Mouse (Mus musculus): ENCODE results near the gene Dph2. TPM values are rescaled to one million over a fixed set of nuclear protein-coding genes. Genes with fewer than 3 reads are reported as not detected.

The Dph2 gene
- polyA plus RNA-seq, 1 experiment from 2014 or later, result 10.6 TPM

- ATAC-seq (ENCODE audit: insufficient number of reproducible peaks, insufficient read depth, low FRiP score, low read depth), result peak; percentile 19; the same call in 1 of the 2 replicates
Observed at GRCm38 (mm10) chr4:117872471-117872886, 19.4 kb downstream of the Dph2 start, which contains the start of gene Ccdc24. Gene Ccdc24, minus strand, starts transcription at chr4:117872557.

DNA sequence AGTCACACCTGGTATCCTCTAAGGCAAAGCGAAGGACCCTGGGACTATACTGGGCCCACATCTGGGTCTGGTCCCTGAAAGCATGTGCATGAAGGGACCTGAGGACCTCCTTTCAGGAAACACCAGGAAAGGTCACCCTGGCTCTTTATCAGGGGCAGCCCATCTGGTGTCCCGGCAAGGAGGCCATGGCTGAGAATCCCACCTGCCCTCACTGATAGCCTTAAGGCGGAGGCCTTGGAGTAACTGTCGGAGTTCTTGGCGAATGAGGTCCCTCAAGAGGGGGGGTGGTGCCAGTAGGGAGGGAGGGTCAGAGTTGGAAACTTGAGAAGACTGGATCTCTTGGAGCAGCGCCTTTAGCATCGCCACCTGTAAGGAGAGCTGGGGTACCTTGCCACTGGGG is 20.0 kb downstream of the Dph2 start:
- H3K4me1 ChIP-seq (ENCODE audit: control insufficient read depth in 2 of 2, insufficient read depth in 2 of 2, low read length in 2 of 2), result peaks cover 9 to 14% of the 10 kb centered on the region in 2 experiments
- ATAC-seq (ENCODE audit: insufficient number of reproducible peaks, insufficient read depth, low FRiP score, low read depth), result no peak
- H3K27me3 ChIP-seq (ENCODE audit: control insufficient read depth, insufficient read depth, low read length), result peaks cover 14% of the 10 kb centered on the region; the same call in 1 of the 2 replicates
- no peak overlapping the region for H3K27ac ChIP-seq (replicated peaks in 1 of 2; ENCODE audit: control insufficient read depth in 1 of 2, insufficient read depth in 1 of 2, low read depth in 2 of 2, low read length in 2 of 2)
- no peaks in the 10 kb centered on the region for H3K9me3 ChIP-seq (ENCODE audit: control insufficient read depth, low read length)
- H3K4me3 ChIP-seq (ENCODE audit: control insufficient read depth in 1 of 2, insufficient read depth in 1 of 2, low read depth in 1 of 2, low read length in 2 of 2), result no peak overlapping the region
- peak overlapping the region; percentile 66 for H3K4me2 ChIP-seq (ENCODE audit: low read length)
- H3K36me3 ChIP-seq (ENCODE audit: control insufficient read depth, insufficient read depth, low read length), result peaks cover 19% of the 10 kb centered on the region
- H3K9ac ChIP-seq (ENCODE audit: low read length), result no peak overlapping the region
- 51% methylated on average over 7 of the region's 7 CpGs for WGBS

More at GRCm38 (mm10) chr4:117872471-117872886, 19.4 kb downstream of the Dph2 start, which contains the start of gene Ccdc24:
- Histone ChIP-seq H3K9me3 (ENCODE audit: control insufficient read depth, low read length) (no peaks in the 10 kb centered on the region), H3K4me3 (ENCODE audit: control insufficient read depth in 1 of 2, insufficient read depth in 1 of 2, low read depth in 1 of 2, low read length in 2 of 2) (peak within 1 kb of the TSS; percentile 30 to 35), H3K27ac (replicated peaks in 1 of 2; ENCODE audit: control insufficient read depth in 1 of 2, insufficient read depth in 1 of 2, low read depth in 2 of 2, low read length in 2 of 2) (no peak within 1 kb of the TSS), H3K27me3 (ENCODE audit: control insufficient read depth, insufficient read depth, low read length) (peaks cover 9% of the 10 kb centered on the region; the same call in 1 of the 2 replicates), H3K4me1 (ENCODE audit: control insufficient read depth in 2 of 2, insufficient read depth in 2 of 2, low read length in 2 of 2) (peaks cover 9 to 14% of the 10 kb centered on the region in 2 experiments), H3K9ac (ENCODE audit: low read length) (peak within 1 kb of the TSS; percentile 45), H3K36me3 (ENCODE audit: control insufficient read depth, insufficient read depth, low read length) (peaks cover 26% of the 10 kb centered on the region), H3K4me2 (ENCODE audit: low read length) (peak within 1 kb of the TSS; percentile 66)
- WGBS, result 12% methylated on average over 14 of the region's 14 CpGs

- Histone ChIP-seq H3K36me3 (ENCODE audit: control insufficient read depth, insufficient read depth, low read length) (peaks cover 7% of the 10 kb centered on the region), H3K4me2 (ENCODE audit: low read length) (no peak overlapping the region), H3K4me1 (ENCODE audit: control insufficient read depth in 2 of 2, insufficient read depth in 2 of 2, low read length in 2 of 2) (peaks cover 15 to 20% of the 10 kb centered on the region in 2 experiments), H3K27me3 (ENCODE audit: control insufficient read depth, insufficient read depth, low read length) (peaks cover 14% of the 10 kb centered on the region; the same call in 1 of the 2 replicates), H3K4me3 (ENCODE audit: control insufficient read depth in 1 of 2, insufficient read depth in 1 of 2, low read depth in 1 of 2, low read length in 2 of 2) (no peak overlapping the region), H3K9me3 (ENCODE audit: control insufficient read depth, low read length) (no peaks in the 10 kb centered on the region), H3K9ac (ENCODE audit: low read length) (no peak overlapping the region), H3K27ac (replicated peaks in 1 of 2; ENCODE audit: control insufficient read depth in 1 of 2, insufficient read depth in 1 of 2, low read depth in 2 of 2, low read length in 2 of 2) (no peak overlapping the region)
- ATAC-seq (ENCODE audit: insufficient number of reproducible peaks, insufficient read depth, low FRiP score, low read depth), result no peak
- WGBS, result 45% methylated on average over 1 of the region's 1 CpGs
Observed at GRCm38 (mm10) chr4:117870437-117870836, 21.4 kb downstream of the Dph2 start.

DNA sequence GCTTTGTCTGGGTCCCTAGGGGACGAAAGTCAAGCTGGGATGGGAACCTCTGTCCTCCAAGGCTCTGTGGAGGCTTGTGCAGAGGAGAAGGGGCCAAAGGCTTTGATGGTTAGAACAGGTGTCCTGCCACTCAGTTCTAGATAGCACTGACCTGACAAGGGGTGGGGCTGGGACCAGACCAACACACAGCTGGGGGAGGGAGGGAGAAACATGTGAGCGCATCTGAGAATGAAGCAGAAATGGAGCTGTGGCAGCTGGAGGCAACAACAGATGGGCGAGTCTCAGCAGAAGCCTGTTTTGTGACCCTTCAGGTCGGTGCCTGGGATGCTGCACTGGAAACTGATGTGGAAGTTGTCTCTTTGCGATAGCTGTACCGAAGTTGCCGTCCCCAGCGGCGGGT is 22.5 kb downstream of the Dph2 start:
- Histone ChIP-seq H3K4me1 (ENCODE audit: control insufficient read depth in 2 of 2, insufficient read depth in 2 of 2, low read length in 2 of 2) (peaks cover 15 to 20% of the 10 kb centered on the region in 2 experiments), H3K4me3 (ENCODE audit: control insufficient read depth in 1 of 2, insufficient read depth in 1 of 2, low read depth in 1 of 2, low read length in 2 of 2) (no peak overlapping the region), H3K27ac (replicated peaks in 1 of 2; ENCODE audit: control insufficient read depth in 1 of 2, insufficient read depth in 1 of 2, low read depth in 2 of 2, low read length in 2 of 2) (no peak overlapping the region), H3K36me3 (ENCODE audit: control insufficient read depth, insufficient read depth, low read length) (peaks cover 7% of the 10 kb centered on the region; the same call in 1 of the 2 replicates), H3K4me2 (ENCODE audit: low read length) (no peak overlapping the region), H3K27me3 (ENCODE audit: control insufficient read depth, insufficient read depth, low read length) (peaks cover 14% of the 10 kb centered on the region; the same call in 1 of the 2 replicates), H3K9me3 (ENCODE audit: control insufficient read depth, low read length) (no peaks in the 10 kb centered on the region), H3K9ac (ENCODE audit: low read length) (no peak overlapping the region)
- no peak for ATAC-seq (ENCODE audit: insufficient number of reproducible peaks, insufficient read depth, low FRiP score, low read depth)
- WGBS, result 75% methylated on average over 9 of the region's 9 CpGs

- Histone ChIP-seq H3K4me1 (ENCODE audit: control insufficient read depth in 2 of 2, insufficient read depth in 2 of 2, low read length in 2 of 2) (peaks cover 16 to 20% of the 10 kb centered on the region in 2 experiments), H3K27ac (replicated peaks in 1 of 2; ENCODE audit: control insufficient read depth in 1 of 2, insufficient read depth in 1 of 2, low read depth in 2 of 2, low read length in 2 of 2) (no peak overlapping the region), H3K27me3 (ENCODE audit: control insufficient read depth, insufficient read depth, low read length) (peaks cover 14% of the 10 kb centered on the region; the same call in 1 of the 2 replicates), H3K4me2 (ENCODE audit: low read length) (peak overlapping the region; percentile 38; the same call in 1 of the 2 replicates), H3K9me3 (ENCODE audit: control insufficient read depth, low read length) (no peaks in the 10 kb centered on the region), H3K9ac (ENCODE audit: low read length) (0 out of 2 replicates have a peak overlapping the region, but pooled peaks have one; percentile 38), H3K4me3 (ENCODE audit: control insufficient read depth in 1 of 2, insufficient read depth in 1 of 2, low read depth in 1 of 2, low read length in 2 of 2) (no peak overlapping the region), H3K36me3 (ENCODE audit: control insufficient read depth, insufficient read depth, low read length) (no peaks in the 10 kb centered on the region)
- 14% methylated on average over 24 of the region's 24 CpGs for WGBS
- no peak for ATAC-seq (ENCODE audit: insufficient number of reproducible peaks, insufficient read depth, low FRiP score, low read depth)
Observed at GRCm38 (mm10) chr4:117867823-117868222, 24.0 kb downstream of the Dph2 start.

DNA sequence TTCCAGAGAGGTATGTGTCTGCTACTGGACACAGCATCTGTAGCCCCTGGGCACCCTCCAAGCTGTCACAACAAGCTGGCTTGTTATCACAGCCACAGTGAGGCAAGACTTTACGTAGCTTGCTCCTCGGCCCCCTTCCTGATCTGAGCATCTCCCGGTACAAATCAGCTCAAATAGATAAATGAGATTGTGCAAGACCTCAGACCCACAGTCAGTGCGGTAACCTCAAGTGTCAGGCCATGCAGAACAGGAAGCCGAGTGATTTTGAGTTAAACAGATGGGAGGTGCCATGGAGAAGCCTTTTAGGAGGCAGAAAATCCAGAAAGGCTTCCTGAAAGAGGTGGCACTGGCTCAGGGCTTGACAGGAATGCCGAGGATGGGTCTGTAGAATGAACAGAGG is 24.8 kb downstream of the Dph2 start:
- Histone ChIP-seq H3K36me3 (ENCODE audit: control insufficient read depth, insufficient read depth, low read length) (no peaks in the 10 kb centered on the region), H3K9ac (ENCODE audit: low read length) (no peak overlapping the region), H3K9me3 (ENCODE audit: control insufficient read depth, low read length) (no peaks in the 10 kb centered on the region), H3K4me1 (ENCODE audit: control insufficient read depth in 2 of 2, insufficient read depth in 2 of 2, low read length in 2 of 2) (peaks cover 11 to 16% of the 10 kb centered on the region in 2 experiments; a peak in 2 of 4 replicates), H3K27ac (replicated peaks in 1 of 2; ENCODE audit: control insufficient read depth in 1 of 2, insufficient read depth in 1 of 2, low read depth in 2 of 2, low read length in 2 of 2) (no peak overlapping the region), H3K4me3 (ENCODE audit: control insufficient read depth in 1 of 2, insufficient read depth in 1 of 2, low read depth in 1 of 2, low read length in 2 of 2) (no peak overlapping the region), H3K4me2 (ENCODE audit: low read length) (no peak overlapping the region), H3K27me3 (ENCODE audit: control insufficient read depth, insufficient read depth, low read length) (peaks cover 14% of the 10 kb centered on the region; the same call in 1 of the 2 replicates)
- ATAC-seq (ENCODE audit: insufficient number of reproducible peaks, insufficient read depth, low FRiP score, low read depth), result no peak
- 57% methylated on average over 6 of the region's 6 CpGs for WGBS

- H3K27me3 ChIP-seq (ENCODE audit: control insufficient read depth, insufficient read depth, low read length), result peaks cover 14% of the 10 kb centered on the region; the same call in 1 of the 2 replicates
- H3K9me3 ChIP-seq (ENCODE audit: control insufficient read depth, low read length), result no peaks in the 10 kb centered on the region
- H3K9ac ChIP-seq (ENCODE audit: low read length), result no peak overlapping the region
- no peak overlapping the region for H3K27ac ChIP-seq (replicated peaks in 1 of 2; ENCODE audit: control insufficient read depth in 1 of 2, insufficient read depth in 1 of 2, low read depth in 2 of 2, low read length in 2 of 2)
- no peak overlapping the region for H3K4me2 ChIP-seq (ENCODE audit: low read length)
- H3K4me1 ChIP-seq (ENCODE audit: control insufficient read depth in 2 of 2, insufficient read depth in 2 of 2, low read length in 2 of 2), result peaks cover 10 to 11% of the 10 kb centered on the region in 2 experiments; a peak in 2 of 4 replicates
- 52% methylated on average over 9 of the region's 9 CpGs for WGBS
- peak; percentile 45; the same call in 1 of the 2 replicates for ATAC-seq (ENCODE audit: insufficient number of reproducible peaks, insufficient read depth, low FRiP score, low read depth)
- no peaks in the 10 kb centered on the region for H3K36me3 ChIP-seq (ENCODE audit: control insufficient read depth, insufficient read depth, low read length)
- H3K4me3 ChIP-seq (ENCODE audit: control insufficient read depth in 1 of 2, insufficient read depth in 1 of 2, low read depth in 1 of 2, low read length in 2 of 2), result no peak overlapping the region
Observed at GRCm38 (mm10) chr4:117866083-117866482, 25.7 kb downstream of the Dph2 start.
